Mouse (Mus musculus) liver, adult 2 months (tissue): ENCODE measurements around the gene Styx.

Experiments
- CTCF ChIP-seq: fragments of 200-500 bp; IDR thresholded peaks from 2 replicates; pipeline ENCODE4 v1.5.1; 2011; ENCODE audit warnings: low read depth, low read length, control low read depth
- POLR2A ChIP-seq: fragments of 200-500 bp; IDR thresholded peaks from 2 replicates; pipeline ENCODE4 v1.6.1; 2011; ENCODE audit warnings: low read length, control low read depth; ENCODE audit not compliant: insufficient read depth; ENCODE audit errors: extremely low read depth

DNA sequence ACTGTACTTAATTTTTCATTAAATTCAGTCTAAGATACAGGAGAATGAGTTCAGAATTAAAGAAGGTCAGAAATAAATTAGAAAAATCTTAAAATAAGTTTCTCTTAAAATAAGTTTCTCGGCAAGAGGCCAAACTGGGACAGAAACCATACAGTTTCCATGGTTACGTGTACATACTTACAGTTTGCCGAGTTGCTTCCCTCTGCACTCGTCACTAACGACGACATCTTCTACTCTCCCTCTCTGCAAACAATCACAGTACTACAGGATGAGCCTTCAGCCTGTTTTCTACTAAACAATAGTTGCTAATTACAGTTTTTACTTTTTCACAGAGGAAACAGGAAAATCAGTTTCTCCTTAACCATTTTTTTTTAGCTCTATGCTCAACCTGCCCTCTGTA is 29.9 kb downstream of the Styx start:
- no peak for TF ChIP-seq POLR2A
- TF ChIP-seq CTCF, result no peak
